Mouse (Mus musculus) kidney, adult 2 months (tissue): ENCODE measurements around the gene Olfr433.

ENCODE experiments used
- CTCF ChIP-seq: fragments of 200-500 bp; conservative IDR thresholded peaks from 2 replicates; pipeline ENCODE4 v1.5.1; 2011; ENCODE audit warnings: low read depth, mild to moderate bottlenecking, control low read depth, low read length, moderate library complexity, mixed read lengths; ENCODE audit not compliant: insufficient read depth, insufficient read length
- POLR2A ChIP-seq: fragments of 200-500 bp; IDR thresholded peaks from one replicate; pipeline ENCODE4 v1.6.1; 2011; ENCODE audit warnings: low read depth, low read length, control low read depth

DNA sequence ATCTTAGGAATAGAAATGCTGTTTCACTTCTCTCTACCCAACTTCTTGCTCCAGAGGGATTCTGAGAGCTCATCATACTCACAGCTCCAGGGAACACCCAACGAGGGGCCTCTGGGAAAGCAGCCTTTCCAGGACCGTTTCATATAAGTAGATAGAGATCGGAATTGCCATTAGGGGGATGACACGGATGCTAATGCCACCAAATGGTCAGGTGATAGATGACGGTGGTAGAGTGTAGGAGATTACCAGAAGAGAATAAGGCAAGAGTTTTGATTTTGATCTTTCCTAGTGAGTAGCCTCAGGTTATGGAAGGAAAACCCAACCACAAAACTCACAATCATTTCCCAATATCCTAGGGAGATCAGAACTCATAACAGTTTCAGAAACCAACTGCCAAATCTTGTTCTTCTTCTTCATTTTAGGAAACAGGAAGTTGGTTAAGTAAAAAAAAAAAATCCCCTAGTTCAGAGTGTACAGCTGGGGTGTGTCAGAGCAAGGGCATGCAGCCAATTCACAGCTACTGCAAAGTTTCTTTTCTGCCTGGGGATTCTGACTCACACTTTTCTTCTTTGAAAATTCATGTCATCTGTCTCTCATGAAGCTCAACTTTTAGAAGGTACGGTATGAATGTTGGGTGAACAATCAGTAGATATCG lies at the start of gene Olfr433:
- TF ChIP-seq CTCF (no peak), POLR2A (no peak)
